Mouse (Mus musculus) liver, adult 2 months (tissue): ENCODE measurements at regions not wholly inside any gene's neighbourhood (a gene's known extent, or its start where the extent isn't known, plus 50 kb on each side); places are given as distances from the start of the nearest gene placed in this dataset.
A peak's percentile ranks its signal among the peaks of the same experiment; 100 is the strongest.

Experiments
- DNase-seq: peaks from one replicate; pipeline ENCODE4 v3.0.0-alpha.2; 2011; ENCODE audit warnings: low read depth, low spot score; ENCODE audit errors: extremely low read depth
- H3K27ac ChIP-seq: fragments of 200-500 bp; replicated peaks from 2 replicates; pipeline ENCODE4 v1.5.1; 2012; ENCODE audit warnings: low read depth, mild to moderate bottlenecking, control low read depth, inconsistent platforms, low read length; ENCODE audit not compliant: insufficient read depth
- H3K27me3 ChIP-seq: fragments of 200-500 bp; 2 replicates; pipeline ENCODE4 v1.6.1; 2012; ENCODE audit warnings: mild to moderate bottlenecking, moderate library complexity, low read length, inconsistent platforms; ENCODE audit not compliant: control insufficient read depth, insufficient read depth
- H3K36me3 ChIP-seq: fragments of 200-500 bp; 2 replicates; pipeline ENCODE4 v1.6.1; 2012; ENCODE audit warnings: low read length, inconsistent platforms; ENCODE audit not compliant: control insufficient read depth, insufficient read depth
- H3K4me1 ChIP-seq: fragments of 200-500 bp; 2 replicates; pipeline ENCODE4 v1.6.1; 2011; ENCODE audit warnings: low read length; ENCODE audit not compliant: control insufficient read depth, insufficient read depth
- H3K4me3 ChIP-seq: fragments of 200-500 bp; 2 replicates; pipeline ENCODE4 v1.5.1; 2011; ENCODE audit warnings: low read depth, mild to moderate bottlenecking, control low read depth, low read length, moderate library complexity; ENCODE audit not compliant: insufficient read depth
- H3K79me2 ChIP-seq: fragments of 200-500 bp; 2 replicates; pipeline ENCODE4 v1.6.1; 2012; ENCODE audit warnings: inconsistent platforms, mild to moderate bottlenecking, low read length, moderate library complexity; ENCODE audit not compliant: control insufficient read depth, insufficient read depth
- H3K9ac ChIP-seq: fragments of 200-500 bp; 2 replicates; pipeline ENCODE4 v1.6.1; 2012; ENCODE audit warnings: low read depth, mild to moderate bottlenecking, control low read depth, inconsistent platforms, low read length
- CTCF ChIP-seq: fragments of 200-500 bp; IDR thresholded peaks from 2 replicates; pipeline ENCODE4 v1.5.1; 2011; ENCODE audit warnings: low read depth, low read length, control low read depth
- POLR2A ChIP-seq: fragments of 200-500 bp; IDR thresholded peaks from 2 replicates; pipeline ENCODE4 v1.6.1; 2011; ENCODE audit warnings: low read length, control low read depth; ENCODE audit not compliant: insufficient read depth; ENCODE audit errors: extremely low read depth
- WGBS: fragments of 180-500 bp; shearing (Covaris S2); methylation state at CpG from one replicate; pipeline ENCODE4 v1.1.7; 2018; 5-methylcytosine and 5-hydroxymethylcytosine counted together

DNA sequence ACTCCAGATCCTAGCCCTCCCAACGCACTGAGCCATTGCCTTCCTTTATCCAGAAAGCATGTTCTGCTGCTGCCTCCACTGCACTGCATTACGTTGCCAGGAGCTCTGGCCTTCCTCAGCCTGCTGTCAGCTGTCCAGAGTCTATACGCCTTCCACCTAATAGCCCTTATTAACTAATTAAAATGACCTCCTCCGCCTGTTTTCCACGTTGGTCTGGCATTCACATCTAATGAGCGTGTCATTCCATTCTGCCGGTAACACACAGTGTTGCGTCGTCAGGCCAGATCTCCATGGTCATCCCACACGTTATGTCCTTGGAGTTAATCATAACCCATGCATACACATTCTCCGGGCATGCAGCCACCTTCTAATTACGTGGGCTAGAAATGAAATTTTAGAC, 56.7 kb upstream of the Med4 start:
- Histone ChIP-seq H3K79me2 (no peaks in the 10 kb centered on the region), H3K4me1 (peaks cover 8% of the 10 kb centered on the region), H3K27ac (no peak overlapping the region), H3K36me3 (no peaks in the 10 kb centered on the region), H3K9ac (no peak overlapping the region), H3K4me3 (no peak overlapping the region), H3K27me3 (no peaks in the 10 kb centered on the region)
- no peak for TF ChIP-seq POLR2A
- TF ChIP-seq CTCF = no peak
- WGBS = 38% methylated on average over 12 of the region's 12 CpGs
- DNase-seq = peak; percentile 30

DNA sequence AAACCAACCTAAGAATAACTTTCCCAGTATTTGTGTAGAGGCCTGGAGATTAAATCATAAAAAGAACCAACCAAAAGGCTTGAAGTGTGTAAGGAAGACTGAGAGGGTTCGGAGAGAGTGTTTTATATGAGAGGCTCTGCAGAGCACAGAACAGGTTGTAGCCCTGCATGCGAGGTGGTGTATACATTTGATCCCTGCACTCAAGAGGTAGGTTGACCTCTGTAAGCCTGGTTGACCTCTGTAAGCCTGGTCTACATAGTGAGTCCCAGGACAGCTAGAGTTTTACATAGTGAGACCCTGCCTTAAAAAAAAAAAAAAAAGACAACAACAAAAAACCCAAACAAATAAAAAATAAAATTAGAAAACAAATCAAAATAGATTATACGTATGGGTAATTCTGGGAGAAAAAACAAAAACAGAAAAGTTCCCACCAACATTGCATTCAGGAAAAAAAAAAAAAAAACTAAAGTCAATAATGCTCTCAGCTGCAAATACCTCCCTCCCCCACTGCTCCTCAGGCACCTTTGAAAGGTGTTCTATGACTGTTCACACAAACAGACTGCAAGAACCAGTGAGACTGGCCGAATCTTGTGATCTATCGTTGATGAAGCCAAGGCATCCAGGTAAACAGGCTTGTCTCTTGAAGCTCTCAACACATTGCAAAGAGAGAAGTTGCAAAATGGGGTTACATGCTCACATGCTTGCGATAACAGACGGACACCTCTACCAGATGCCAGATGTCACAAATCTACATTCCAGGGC, 57.3 kb upstream of the Med4 start:
- Histone ChIP-seq H3K27me3 (no peaks in the 10 kb centered on the region), H3K36me3 (no peaks in the 10 kb centered on the region), H3K9ac (no peak overlapping the region), H3K79me2 (no peaks in the 10 kb centered on the region), H3K27ac (no peak overlapping the region), H3K4me1 (peaks cover 8% of the 10 kb centered on the region), H3K4me3 (no peak overlapping the region)
- DNase-seq = peak; percentile 47
- WGBS = 58% methylated on average over 7 of the region's 7 CpGs
- TF ChIP-seq CTCF (no peak), POLR2A (no peak)

- Histone ChIP-seq H3K4me3 (no peak overlapping the region), H3K79me2 (no peaks in the 10 kb centered on the region), H3K4me1 (peaks cover 8% of the 10 kb centered on the region), H3K27ac (no peak overlapping the region), H3K27me3 (no peaks in the 10 kb centered on the region), H3K36me3 (no peaks in the 10 kb centered on the region), H3K9ac (no peak overlapping the region)
- no peak for DNase-seq
- WGBS = 83% methylated on average over 9 of the region's 9 CpGs
- TF ChIP-seq CTCF (no peak), POLR2A (no peak)
Observed at GRCm38 (mm10) chr14:73451291-73452045, 58.4 kb upstream of the Med4 start.

GRCm38 (mm10) chr14:73449901-73450495, 59.8 kb upstream of the Med4 start:
- Histone ChIP-seq H3K9ac (no peak overlapping the region), H3K4me3 (no peak overlapping the region), H3K27ac (no peak overlapping the region), H3K79me2 (no peaks in the 10 kb centered on the region), H3K27me3 (no peaks in the 10 kb centered on the region), H3K4me1 (peaks cover 16% of the 10 kb centered on the region), H3K36me3 (no peaks in the 10 kb centered on the region)
- TF ChIP-seq CTCF (no peak), POLR2A (no peak)
- WGBS = 90% methylated on average over 6 of the region's 6 CpGs
- DNase-seq = no peak

DNA sequence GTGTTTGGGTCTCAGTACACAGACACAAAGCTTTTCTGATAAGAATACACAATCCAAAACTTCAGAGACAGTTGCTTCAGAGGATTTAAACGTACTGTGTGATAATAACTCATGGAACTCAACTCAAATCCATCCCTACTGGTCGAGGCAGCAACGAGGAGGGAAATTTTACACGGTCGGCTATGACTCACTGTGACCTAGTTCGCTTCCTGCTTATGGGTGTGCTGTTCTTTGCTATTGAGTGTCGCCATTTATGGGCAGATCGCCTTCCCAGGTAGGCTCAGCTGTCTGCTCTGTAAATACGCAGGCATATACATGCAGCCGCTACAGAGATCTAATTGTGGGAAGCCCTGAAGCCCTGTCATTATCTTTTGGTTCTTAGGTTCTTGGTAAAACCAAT, 60.7 kb upstream of the Med4 start:
- Histone ChIP-seq H3K9ac (no peak overlapping the region), H3K27me3 (no peaks in the 10 kb centered on the region), H3K27ac (no peak overlapping the region), H3K4me3 (no peak overlapping the region), H3K4me1 (peaks cover 16% of the 10 kb centered on the region), H3K36me3 (no peaks in the 10 kb centered on the region), H3K79me2 (no peaks in the 10 kb centered on the region)
- no peak for DNase-seq
- TF ChIP-seq POLR2A (no peak), CTCF (no peak)
- WGBS = 88% methylated on average over 10 of the region's 10 CpGs
